Mouse (Mus musculus): ENCODE data around the gene Mri1.

- no peak for TF ChIP-seq REST (IDR thresholded peaks at IDR 0.05; ENCODE audit: insufficient read depth, insufficient read length)
- TF ChIP-seq USF1 (IDR thresholded peaks at IDR 0.05; ENCODE audit: low read depth) = peak; percentile 86
- TF ChIP-seq POLR2A (IDR thresholded peaks at IDR 0.05; ENCODE audit: insufficient read length, low read depth) = peak; percentile 84
Measured at GRCm38 (mm10) chr8:84249257-84250170, 7.6 kb downstream of the Mri1 start, which contains the start of gene D8Ertd738e.

Measured in myocyte (in vitro differentiated cells).